Mouse (Mus musculus): Measurements from ENCODE around the gene Ntrk3. TPM values are rescaled to one million over a fixed set of nuclear protein-coding genes. Genes with fewer than 3 reads are reported as not detected.

Ntrk3 gene
- polyA plus RNA-seq, 1 experiment = 6.1 TPM

- H3K4me1 ChIP-seq (ENCODE audit: control insufficient read depth, insufficient read depth, low read length) = no peaks in the 10 kb centered on the region
- H3K4me3 ChIP-seq (replicated peaks; ENCODE audit: extremely low read depth, low read depth, low read length) = no peak overlapping the region
- DNase-seq = no peak
- TF ChIP-seq POLR2A (IDR thresholded peaks at IDR 0.05; ENCODE audit: borderline replicate concordance, extremely low read depth, low read depth, low read length) (no peak), CTCF (IDR thresholded peaks at IDR 0.05; ENCODE audit: insufficient read depth, low read length) (no peak)
- 62% methylated on average over 10 of the region's 10 CpGs for WGBS
Observed at GRCm38 (mm10) chr7:78658026-78658425, 79.8 kb downstream of the Ntrk3 start.

DNA sequence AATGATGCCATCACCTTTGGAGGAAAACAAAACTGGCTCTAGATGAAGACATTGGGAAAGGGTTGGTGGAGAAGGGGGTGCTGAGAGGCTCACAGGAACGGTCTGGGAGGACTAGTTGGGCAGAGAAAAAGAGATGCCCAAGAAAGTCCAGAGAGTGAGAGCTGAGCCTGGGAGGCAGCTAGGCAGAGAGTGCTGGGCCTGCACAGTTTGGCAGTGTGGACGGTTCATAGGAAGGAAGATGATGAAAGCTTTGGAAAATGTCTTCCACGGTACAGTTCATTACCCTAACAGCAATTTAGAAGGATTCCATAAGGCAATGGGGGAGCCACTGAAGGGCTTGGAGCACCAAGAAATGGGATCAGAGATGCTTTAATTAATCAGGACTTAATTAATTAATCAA lies 81.6 kb downstream of the Ntrk3 start:
- 48% methylated on average over 3 of the region's 3 CpGs for WGBS
- TF ChIP-seq POLR2A (IDR thresholded peaks at IDR 0.05; ENCODE audit: borderline replicate concordance, extremely low read depth, low read depth, low read length) = no peak
- TF ChIP-seq CTCF (IDR thresholded peaks at IDR 0.05; ENCODE audit: insufficient read depth, low read length) = no peak
- Histone ChIP-seq H3K4me3 (replicated peaks; ENCODE audit: extremely low read depth, low read depth, low read length) (no peak overlapping the region), H3K4me1 (ENCODE audit: control insufficient read depth, insufficient read depth, low read length) (no peaks in the 10 kb centered on the region)
- DNase-seq = no peak

DNA sequence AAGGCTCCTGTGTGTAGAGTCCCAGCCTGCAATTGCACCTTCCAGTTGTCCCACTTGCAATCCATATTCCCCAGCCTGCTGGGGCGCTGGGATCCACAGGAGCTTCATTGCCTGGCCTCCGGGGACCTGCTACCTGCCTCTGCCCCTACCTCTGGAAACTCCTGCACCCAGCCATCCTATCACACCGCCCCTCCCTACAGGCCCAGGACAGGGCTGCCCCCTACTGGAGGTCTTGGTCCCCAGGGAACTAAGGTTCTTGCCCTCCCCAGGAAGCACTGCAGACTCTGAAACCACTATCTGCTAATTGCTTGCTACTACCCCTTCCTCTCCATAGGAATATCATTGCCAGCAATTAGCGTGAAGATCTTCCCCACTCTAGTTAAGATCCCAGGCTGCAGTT lies 84.1 kb downstream of the Ntrk3 start:
- 36% methylated on average over 4 of the region's 4 CpGs for WGBS
- DNase-seq = no peak
- Histone ChIP-seq H3K4me1 (ENCODE audit: control insufficient read depth, insufficient read depth, low read length) (no peaks in the 10 kb centered on the region), H3K4me3 (replicated peaks; ENCODE audit: extremely low read depth, low read depth, low read length) (no peak overlapping the region)
- no peak for TF ChIP-seq CTCF (IDR thresholded peaks at IDR 0.05; ENCODE audit: insufficient read depth, low read length)
- TF ChIP-seq POLR2A (IDR thresholded peaks at IDR 0.05; ENCODE audit: borderline replicate concordance, extremely low read depth, low read depth, low read length) = no peak

GRCm38 (mm10) chr7:78652296-78652695 lies 85.5 kb downstream of the Ntrk3 start:
- 35% methylated on average over 1 of the region's 1 CpGs for WGBS
- no peak overlapping the region for H3K4me3 ChIP-seq (replicated peaks; ENCODE audit: extremely low read depth, low read depth, low read length)
- TF ChIP-seq CTCF (IDR thresholded peaks at IDR 0.05; ENCODE audit: insufficient read depth, low read length) (no peak), POLR2A (IDR thresholded peaks at IDR 0.05; ENCODE audit: borderline replicate concordance, extremely low read depth, low read depth, low read length) (no peak)
- H3K4me1 ChIP-seq (ENCODE audit: control insufficient read depth, insufficient read depth, low read length) = no peaks in the 10 kb centered on the region
- no peak for DNase-seq

- WGBS = 39% methylated on average over 1 of the region's 1 CpGs
- Histone ChIP-seq H3K4me3 (replicated peaks; ENCODE audit: extremely low read depth, low read depth, low read length) (no peak overlapping the region), H3K4me1 (ENCODE audit: control insufficient read depth, insufficient read depth, low read length) (no peaks in the 10 kb centered on the region)
- TF ChIP-seq POLR2A (IDR thresholded peaks at IDR 0.05; ENCODE audit: borderline replicate concordance, extremely low read depth, low read depth, low read length) (no peak), CTCF (IDR thresholded peaks at IDR 0.05; ENCODE audit: insufficient read depth, low read length) (no peak)
- DNase-seq = no peak
Observed at GRCm38 (mm10) chr7:78651540-78651939, 86.3 kb downstream of the Ntrk3 start.

DNA sequence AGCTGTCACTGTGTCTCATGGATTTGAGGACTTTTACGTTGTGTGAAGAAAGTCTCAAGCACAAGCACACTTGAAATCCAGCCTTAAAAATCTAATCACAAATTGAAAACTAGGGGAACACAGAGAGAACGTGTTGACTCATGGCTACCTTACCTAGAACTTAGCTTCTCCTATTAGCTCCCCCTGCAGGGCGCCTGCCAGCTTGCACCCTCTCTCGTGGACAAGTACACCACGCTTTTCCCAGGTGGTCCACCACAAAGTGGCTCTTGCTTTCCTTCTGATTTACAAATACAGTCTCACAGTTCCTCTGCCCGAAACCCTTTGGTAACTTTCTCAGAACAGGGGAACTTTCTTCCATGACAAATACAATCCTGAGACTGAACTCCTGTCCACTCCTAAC lies 94.1 kb downstream of the Ntrk3 start:
- TF ChIP-seq CTCF (IDR thresholded peaks at IDR 0.05; ENCODE audit: insufficient read depth, low read length) = 0 out of 2 replicates have a peak, but pooled peaks have one; percentile 16
- TF ChIP-seq POLR2A (IDR thresholded peaks at IDR 0.05; ENCODE audit: borderline replicate concordance, extremely low read depth, low read depth, low read length) = no peak
- WGBS = 63% methylated on average over 6 of the region's 6 CpGs
- DNase-seq = no peak
- Histone ChIP-seq H3K4me3 (replicated peaks; ENCODE audit: extremely low read depth, low read depth, low read length) (no peak overlapping the region), H3K4me1 (ENCODE audit: control insufficient read depth, insufficient read depth, low read length) (no peaks in the 10 kb centered on the region)

- Histone ChIP-seq H3K4me3 (replicated peaks; ENCODE audit: extremely low read depth, low read depth, low read length) (no peak overlapping the region), H3K4me1 (ENCODE audit: control insufficient read depth, insufficient read depth, low read length) (no peaks in the 10 kb centered on the region)
- WGBS = 54% methylated on average over 4 of the region's 4 CpGs
- no peak for DNase-seq
- TF ChIP-seq CTCF (IDR thresholded peaks at IDR 0.05; ENCODE audit: insufficient read depth, low read length) (no peak), POLR2A (IDR thresholded peaks at IDR 0.05; ENCODE audit: borderline replicate concordance, extremely low read depth, low read depth, low read length) (no peak)
Observed at GRCm38 (mm10) chr7:78623686-78624085, 114.1 kb downstream of the Ntrk3 start.

DNA sequence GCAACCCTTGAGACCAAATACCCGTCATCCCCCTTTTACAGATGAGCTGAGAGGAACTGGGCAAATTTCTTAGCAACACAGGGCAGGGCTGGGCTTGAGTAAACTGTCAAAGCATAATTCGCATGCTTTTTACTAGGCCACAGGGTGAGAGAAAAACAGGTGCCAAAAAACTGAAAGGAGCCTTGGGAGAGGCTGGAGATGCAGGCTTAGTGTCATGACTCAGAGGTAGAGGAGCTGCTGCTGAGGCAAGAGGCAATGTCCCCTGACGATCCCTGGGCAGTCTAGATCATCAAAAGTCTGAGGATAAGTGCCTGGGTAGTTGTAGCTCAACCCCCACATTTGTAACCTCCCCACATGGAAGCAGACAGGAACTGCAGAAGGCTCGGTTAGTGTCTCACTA lies 116.7 kb downstream of the Ntrk3 start:
- WGBS = 34% methylated on average over 4 of the region's 4 CpGs
- TF ChIP-seq CTCF (IDR thresholded peaks at IDR 0.05; ENCODE audit: insufficient read depth, low read length) = no peak
- TF ChIP-seq POLR2A (IDR thresholded peaks at IDR 0.05; ENCODE audit: borderline replicate concordance, extremely low read depth, low read depth, low read length) = no peak
- Histone ChIP-seq H3K4me1 (ENCODE audit: control insufficient read depth, insufficient read depth, low read length) (no peaks in the 10 kb centered on the region), H3K4me3 (replicated peaks; ENCODE audit: extremely low read depth, low read depth, low read length) (no peak overlapping the region)
- DNase-seq = no peak

DNA sequence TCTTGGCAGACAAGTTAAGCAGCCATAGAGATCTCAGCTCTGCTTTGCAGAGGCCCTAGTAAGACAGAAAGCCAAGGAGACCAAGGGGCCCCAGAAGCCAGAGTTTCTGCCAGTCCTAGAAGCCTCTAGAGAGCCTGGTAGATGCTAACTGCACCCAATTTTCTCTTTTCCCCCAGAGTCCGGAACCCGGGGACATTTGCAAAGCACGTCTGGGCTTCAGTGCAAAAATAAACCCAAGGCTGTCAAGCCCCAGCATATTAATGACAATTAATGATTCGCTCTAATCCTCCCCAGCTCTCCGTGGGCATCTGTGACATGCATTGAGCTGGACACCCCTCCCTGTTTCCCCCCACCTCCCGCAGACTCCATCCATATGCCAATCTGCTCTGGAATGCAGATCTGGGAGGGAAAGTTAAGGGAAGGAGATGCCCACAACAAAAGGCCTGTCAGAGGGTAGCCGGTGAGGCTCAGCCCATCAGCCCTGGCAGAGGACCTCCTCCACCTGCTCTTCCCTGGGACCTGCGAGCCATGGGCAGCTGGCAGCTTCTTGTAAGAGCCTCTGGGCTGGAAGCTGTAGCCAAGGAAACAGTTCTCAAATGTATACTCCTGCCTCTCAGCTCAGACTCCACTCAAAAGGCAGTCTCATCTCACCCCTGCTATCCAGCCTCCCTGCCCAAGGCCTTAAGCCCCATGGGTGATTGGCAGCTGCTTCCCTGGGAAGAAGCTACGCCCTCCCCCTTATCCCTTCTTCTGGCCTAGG lies 117.8 kb downstream of the Ntrk3 start:
- DNase-seq = no peak
- Histone ChIP-seq H3K4me3 (replicated peaks; ENCODE audit: extremely low read depth, low read depth, low read length) (no peak overlapping the region), H3K4me1 (ENCODE audit: control insufficient read depth, insufficient read depth, low read length) (no peaks in the 10 kb centered on the region)
- 55% methylated on average over 9 of the region's 9 CpGs for WGBS
- TF ChIP-seq POLR2A (IDR thresholded peaks at IDR 0.05; ENCODE audit: borderline replicate concordance, extremely low read depth, low read depth, low read length) = no peak
- TF ChIP-seq CTCF (IDR thresholded peaks at IDR 0.05; ENCODE audit: insufficient read depth, low read length) = no peak

- Histone ChIP-seq H3K4me3 (replicated peaks; ENCODE audit: extremely low read depth, low read depth, low read length) (no peak overlapping the region), H3K4me1 (ENCODE audit: control insufficient read depth, insufficient read depth, low read length) (no peaks in the 10 kb centered on the region)
- WGBS = 37% methylated on average over 5 of the region's 5 CpGs
- no peak for DNase-seq
- no peak for TF ChIP-seq CTCF (IDR thresholded peaks at IDR 0.05; ENCODE audit: insufficient read depth, low read length)
- no peak for TF ChIP-seq POLR2A (IDR thresholded peaks at IDR 0.05; ENCODE audit: borderline replicate concordance, extremely low read depth, low read depth, low read length)
Observed at GRCm38 (mm10) chr7:78605538-78606130, 132.2 kb downstream of the Ntrk3 start.

All from lung, adult 2 months (tissue).